Comparison of ENCODE assay signal across 14 mouse cellular contexts in the genomic region with DNA sequence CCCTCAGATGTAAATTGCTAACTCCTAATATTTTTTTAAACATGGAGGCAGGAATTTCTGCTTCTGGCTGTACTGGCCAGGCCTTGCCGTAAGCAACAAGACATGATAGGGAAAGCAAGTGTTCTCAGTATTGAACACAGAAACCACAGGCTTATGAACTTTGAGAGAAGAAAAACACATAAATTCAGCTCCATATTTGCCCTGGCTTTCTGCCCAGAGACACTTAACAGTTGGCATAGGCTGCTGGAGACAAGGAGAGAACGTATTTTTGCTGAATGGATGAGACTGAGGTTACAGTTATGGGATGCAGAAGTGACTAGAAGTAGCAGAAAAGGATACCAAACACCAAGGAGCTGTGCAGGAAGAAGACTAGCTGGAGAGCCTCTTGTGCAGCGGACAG.
DNase-seq lines count a peak whose midpoint lies in the region; ATAC-seq and TF ChIP-seq lines count a peak whose summit lies in the region.
"Had no signal": no experiment of that assay in that cellular context is flagged by ENCODE, and none has a peak within 500 bp of the region (broad histone marks: within the 10 kb centered on the region; RNA-seq: fewer than 3 reads in every experiment).

No protein-coding gene starts in this region.

- 0 out of 2 replicates have a peak, but pooled peaks cover 4% of the 10 kb centered on the region for H3K4me1 ChIP-seq in heart, embryonic 12.5 days (replicated peaks)
- H3K4me1 ChIP-seq in liver, adult 2 months (ENCODE audit: control insufficient read depth, insufficient read depth, low read length), result no peaks in the 10 kb centered on the region; the same call in 1 of the 2 replicates
- no peaks in the 10 kb centered on the region for H3K4me1 ChIP-seq in liver, postnatal 0 days (ENCODE audit: insufficient read depth)
- H3K4me1 ChIP-seq: hindbrain, embryonic 13.5 days; limb, embryonic 13.5 days had no signal

- no peak for TF ChIP-seq POLR2A in liver, adult 2 months (IDR thresholded peaks at IDR 0.05; ENCODE audit: extremely low read depth, insufficient read depth, low read length)

- WGBS in heart, embryonic 12.5 days, result 60% methylated on average over 3 of the region's 3 CpGs
- 54% methylated on average over 3 of the region's 3 CpGs for WGBS in liver, adult 2 months
- WGBS in liver, postnatal 0 days (ENCODE audit: insufficient replicate concordance), result 70% methylated on average over 3 of the region's 3 CpGs

- TF ChIP-seq CTCF in liver, adult 2 months (IDR thresholded peaks at IDR 0.05; ENCODE audit: low read depth, low read length), result no peak
- TF ChIP-seq CTCF in liver, postnatal 0 days (IDR thresholded peaks at IDR 0.05; ENCODE audit: low read depth), result no peak

- H3K27me3 ChIP-seq in heart, embryonic 12.5 days (replicated peaks), result no peaks in the 10 kb centered on the region
- no peaks in the 10 kb centered on the region for H3K27me3 ChIP-seq in liver, adult 2 months (ENCODE audit: control insufficient read depth, insufficient read depth, low read length)
- no peaks in the 10 kb centered on the region for H3K27me3 ChIP-seq in liver, postnatal 0 days (ENCODE audit: insufficient read depth, low read length)
- H3K27me3 ChIP-seq: CH12.LX; hindbrain, embryonic 13.5 days; limb, embryonic 13.5 days had no signal

- H3K9ac ChIP-seq in heart, embryonic 12.5 days, result no peak overlapping the region
- no peak overlapping the region for H3K9ac ChIP-seq in liver, adult 2 months (ENCODE audit: low read depth, low read length)
- no peak overlapping the region for H3K9ac ChIP-seq in liver, postnatal 0 days (replicated peaks)
- H3K9ac ChIP-seq: hindbrain, embryonic 13.5 days; limb, embryonic 13.5 days had no signal

- no peak for ATAC-seq in heart, embryonic 12.5 days (ENCODE audit: insufficient number of reproducible peaks, low FRiP score)
- no peak for ATAC-seq in liver, postnatal 0 days

- no peaks in the 10 kb centered on the region for H3K79me2 ChIP-seq in liver, adult 2 months (ENCODE audit: control insufficient read depth, insufficient read depth, low read length)

- intact Hi-C loops in left cerebral cortex, postnatal 14 days (cut with DNase I), result no loop called here

- H3K27ac ChIP-seq in heart, embryonic 12.5 days (ENCODE audit: poor library complexity, severe bottlenecking), result no peak overlapping the region
- H3K27ac ChIP-seq in liver, adult 2 months (replicated peaks; ENCODE audit: insufficient read depth, low read depth, low read length), result no peak overlapping the region
- H3K27ac ChIP-seq in liver, postnatal 0 days (ENCODE audit: low read depth), result no peak overlapping the region
- H3K27ac ChIP-seq: hindbrain, embryonic 13.5 days; limb, embryonic 13.5 days had no signal

- H3K9me3 ChIP-seq in heart, embryonic 12.5 days (replicated peaks), result no peaks in the 10 kb centered on the region
- H3K9me3 ChIP-seq in liver, postnatal 0 days (ENCODE audit: low read length), result no peaks in the 10 kb centered on the region
- H3K9me3 ChIP-seq: hindbrain, embryonic 13.5 days; limb, embryonic 13.5 days had no signal

- no peak for TF ChIP-seq EP300 in liver, postnatal 0 days (IDR thresholded peaks at IDR 0.05; ENCODE audit: low read depth)

- no peaks in the 10 kb centered on the region for H3K36me3 ChIP-seq in heart, embryonic 12.5 days
- no peaks in the 10 kb centered on the region for H3K36me3 ChIP-seq in liver, adult 2 months (ENCODE audit: control insufficient read depth, insufficient read depth, low read length)
- no peaks in the 10 kb centered on the region for H3K36me3 ChIP-seq in liver, postnatal 0 days (replicated peaks; ENCODE audit: insufficient read depth, low read length)
- H3K36me3 ChIP-seq: hindbrain, embryonic 13.5 days; limb, embryonic 13.5 days had no signal

- peak; percentile 18 to 30 for DNase-seq in heart, adult 18-20 months
- peak; percentile 19 for DNase-seq in liver, adult 2 months (ENCODE audit: extremely low read depth, low read depth, low spot score)
- DNase-seq in liver, postnatal 0 days, result no peak
- peak; percentile 34 for DNase-seq in kidney, postnatal 14 days
- no peak for DNase-seq in layer of hippocampus, postnatal 10 days (ENCODE audit: low spot score in 2 of 2)
- DNase-seq in left cerebral cortex, postnatal 14 days (ENCODE audit: low spot score in 2 of 2), result no peak
- DNase-seq: cerebellum, adult 9-11 months; gastrocnemius, postnatal 36 days; right cerebral cortex, postnatal 14 days; thymus, postnatal 4 days had no signal

- H3K4me2 ChIP-seq in heart, embryonic 12.5 days, result no peak overlapping the region
- no peak overlapping the region for H3K4me2 ChIP-seq in liver, postnatal 0 days (ENCODE audit: low read depth, low read length)
- H3K4me2 ChIP-seq: hindbrain, embryonic 13.5 days; limb, embryonic 13.5 days had no signal

- H3K4me3 ChIP-seq in heart, embryonic 12.5 days, result no peak overlapping the region
- H3K4me3 ChIP-seq in liver, adult 2 months (ENCODE audit: insufficient read depth, low read depth, low read length), result no peak overlapping the region
- no peak overlapping the region for H3K4me3 ChIP-seq in liver, postnatal 0 days (ENCODE audit: low read depth, low read length)
- H3K4me3 ChIP-seq: hindbrain, embryonic 13.5 days; limb, embryonic 13.5 days had no signal

Comparison
In these comparisons a context has a peak if more than half of its experiments do, and no peak if none do; other contexts are left out.
1. DNase-seq: peak in heart, adult 18-20 months (2 of 2), liver, adult 2 months (single experiment) and kidney, postnatal 14 days (single experiment); none in liver, postnatal 0 days (single experiment), layer of hippocampus, postnatal 10 days (0 of 2) and left cerebral cortex, postnatal 14 days (0 of 2).